Mouse (Mus musculus) liver, postnatal 0 days (tissue): Measurements from ENCODE around the gene Vps52. TPM values are rescaled to one million over a fixed set of nuclear protein-coding genes. Genes with fewer than 3 reads are reported as not detected.

ENCODE experiments used
- ATAC-seq: fragments of 200-750 bp; cut with Nextera tagmentation; 2 replicates; pipeline ENCODE4 v1.8.0; 2017; ENCODE audit warnings: mild to moderate bottlenecking, moderate library complexity
- DNase-seq: peaks from one replicate; pipeline ENCODE4 v3.0.0-alpha.2; 2016
- H3K27ac ChIP-seq: fragments of 300-500 bp; sonication (generic); 2 replicates; pipeline ENCODE4 v1.5.1; 2014; ENCODE audit warnings: antibody characterized with exemption, moderate library complexity, mild to moderate bottlenecking, low read depth
- H3K27me3 ChIP-seq: fragments of 300-500 bp; sonication (generic); 2 replicates; pipeline ENCODE4 v1.6.1; 2014; ENCODE audit warnings: low read length, control low read depth, mixed read lengths; ENCODE audit not compliant: insufficient read depth
- H3K36me3 ChIP-seq: fragments of 300-500 bp; sonication (generic); replicated peaks from 2 replicates; pipeline ENCODE4 v1.6.1; 2014; ENCODE audit warnings: mild to moderate bottlenecking, control low read depth, low read length, moderate library complexity, mixed read lengths; ENCODE audit not compliant: insufficient read depth
- H3K4me1 ChIP-seq: fragments of 300-500 bp; sonication (generic); 2 replicates; pipeline ENCODE4 v1.6.1; 2014; ENCODE audit warnings: antibody characterized with exemption, mild to moderate bottlenecking, control low read depth; ENCODE audit not compliant: insufficient read depth
- H3K4me2 ChIP-seq: fragments of 300-500 bp; sonication (generic); 2 replicates; pipeline ENCODE4 v1.6.1; 2014; ENCODE audit warnings: low read depth, mild to moderate bottlenecking, low read length, moderate library complexity, mixed read lengths
- H3K4me3 ChIP-seq: fragments of 300-500 bp; sonication (generic); 2 replicates; pipeline ENCODE4 v1.5.1; 2014; ENCODE audit warnings: low read depth, low read length
- H3K9ac ChIP-seq: fragments of 300-500 bp; sonication (generic); replicated peaks from 2 replicates; pipeline ENCODE4 v1.6.1; 2014; ENCODE audit warnings: mild to moderate bottlenecking, moderate library complexity
- H3K9me3 ChIP-seq: fragments of 300-500 bp; sonication (generic); 2 replicates; pipeline ENCODE4 v1.6.1; 2016; ENCODE audit warnings: mild to moderate bottlenecking, control low read depth, low read length, mixed read lengths
- CTCF ChIP-seq: sonication (generic); IDR thresholded peaks from 2 replicates; pipeline ENCODE4 v1.5.1; 2016; ENCODE audit warnings: antibody characterized with exemption, low read depth
- EP300 ChIP-seq: IDR thresholded peaks from 2 replicates; pipeline ENCODE4 v1.6.1; 2016; ENCODE audit warnings: antibody characterized with exemption, low read depth, mild to moderate bottlenecking
- WGBS: fragments of 180-500 bp; shearing (Covaris S2); extraction: QIAGEN DNeasy Blood & Tissue Kit; methylation state at CpG from one replicate; pipeline ENCODE4 v1.1.7; 2014; ENCODE audit not compliant: insufficient replicate concordance; 5-methylcytosine and 5-hydroxymethylcytosine counted together
- polyA plus RNA-seq: library from polyadenylated mRNA; unstranded; fragments of >200 nt; fragmentation: Nextera tagmentation; extraction: Ambion mirVana; gene quantifications from 2 replicates; pipeline ENCODE4 v1.2.1, GENCODE M21; 2015

Gene Vps52
- polyA plus RNA-seq, 1 experiment from 2014 or later = 13.4 TPM

- Histone ChIP-seq H3K27me3 (no peaks in the 10 kb centered on the region), H3K36me3 (no peaks in the 10 kb centered on the region), H3K4me1 (no peaks in the 10 kb centered on the region), H3K9ac (no peak overlapping the region), H3K27ac (no peak overlapping the region), H3K4me2 (no peak overlapping the region), H3K4me3 (no peak overlapping the region), H3K9me3 (no peaks in the 10 kb centered on the region)
- DNase-seq (no peak), ATAC-seq (no peak)
- TF ChIP-seq EP300 (no peak), CTCF (no peak)
- 90% methylated on average over 8 of the region's 8 CpGs for WGBS
Measured at GRCm38 (mm10) chr17:34013436-34013835, 57.8 kb downstream of the Vps52 start.

Other genes with a start within 250 kb of the Vps52 start
- gene March2, start 237.1 kb upstream of the Vps52 start, polyA plus RNA-seq = 137 and 144 TPM in 2 replicates
- 80.4 and 88.9 TPM in 2 replicates for gene Rab11b, start 195.3 kb upstream of the Vps52 start, polyA plus RNA-seq
- 64.4 and 93.5 TPM in 2 replicates for gene Angptl4, start 174.0 kb upstream of the Vps52 start, polyA plus RNA-seq
- 9.4 and 10.6 TPM in 2 replicates for gene Kank3, start 145.3 kb upstream of the Vps52 start, polyA plus RNA-seq
- gene Rps28, start 131.2 kb upstream of the Vps52 start, polyA plus RNA-seq = 699 and 710 TPM in 2 replicates
- gene Ndufa7, start 131.2 kb upstream of the Vps52 start, polyA plus RNA-seq = 379 and 389 TPM in 2 replicates
- 16.6 and 17.4 TPM in 2 replicates for gene Cd320, start 112.7 kb upstream of the Vps52 start, polyA plus RNA-seq
- not detected in 2 replicates for gene Gm7029, start 82.0 kb upstream of the Vps52 start, polyA plus RNA-seq
- 2.6 and 3.6 TPM in 2 replicates for gene Kifc1, start 65.2 kb upstream of the Vps52 start, polyA plus RNA-seq
- gene Platr17, start 50.7 kb upstream of the Vps52 start, polyA plus RNA-seq = 0.41 and 0.54 TPM in 2 replicates
- 12.6 and 13.0 TPM in 2 replicates for gene Daxx, start 46.4 kb upstream of the Vps52 start, polyA plus RNA-seq
- gene Tapbp, start 39.9 kb upstream of the Vps52 start, polyA plus RNA-seq = 47.0 and 47.9 TPM in 2 replicates
- gene Zbtb22, start 39.9 kb upstream of the Vps52 start, polyA plus RNA-seq = 7.1 and 7.9 TPM in 2 replicates
- gene Rgl2, start 26.3 kb upstream of the Vps52 start, polyA plus RNA-seq = 6.8 and 7.4 TPM in 2 replicates
- 82.2 and 85.5 TPM in 2 replicates for gene Pfdn6, start 15.5 kb upstream of the Vps52 start, polyA plus RNA-seq
- 12.7 and 12.8 TPM in 2 replicates for gene Wdr46, start 15.2 kb upstream of the Vps52 start, polyA plus RNA-seq
- 2.2 and 2.4 TPM in 2 replicates for gene B3galt4, start 4.3 kb upstream of the Vps52 start, polyA plus RNA-seq
- gene Rps18, start 189 bp downstream of the Vps52 start, polyA plus RNA-seq = 1,510 and 1,549 TPM in 2 replicates
- 274 and 288 TPM in 2 replicates for gene H2-K1, start 44.5 kb downstream of the Vps52 start, polyA plus RNA-seq
- gene Ring1, start 68.9 kb downstream of the Vps52 start, polyA plus RNA-seq = 6.0 and 7.1 TPM in 2 replicates
- 49.1 and 51.6 TPM in 2 replicates for gene H2-Ke6, start 72.2 kb downstream of the Vps52 start, polyA plus RNA-seq
- gene Slc39a7, start 75.9 kb downstream of the Vps52 start, polyA plus RNA-seq = 41.3 and 43.4 TPM in 2 replicates
- gene Rxrb, start 76.0 kb downstream of the Vps52 start, polyA plus RNA-seq = 16.2 and 16.4 TPM in 2 replicates
- 0.21 and 0.47 TPM in 2 replicates for gene Col11a2, start 83.6 kb downstream of the Vps52 start, polyA plus RNA-seq
- 0.72 and 0.85 TPM in 2 replicates for gene H2-Oa, start 136.5 kb downstream of the Vps52 start, polyA plus RNA-seq
- gene H2-DMa, start 163.7 kb downstream of the Vps52 start, polyA plus RNA-seq = 9.7 and 11.9 TPM in 2 replicates
- 29.2 and 32.5 TPM in 2 replicates for gene Brd2, start 166.8 kb downstream of the Vps52 start, polyA plus RNA-seq
- gene H2-DMb2, start 187.5 kb downstream of the Vps52 start, polyA plus RNA-seq = 1.9 and 2.1 TPM in 2 replicates
- 3.9 and 4.0 TPM in 2 replicates for gene H2-DMb1, start 197.3 kb downstream of the Vps52 start, polyA plus RNA-seq
- gene Tap1, start 231.7 kb downstream of the Vps52 start, polyA plus RNA-seq = 8.8 and 9.3 TPM in 2 replicates
- 20.4 and 22.9 TPM in 2 replicates for gene Psmb9, start 232.0 kb downstream of the Vps52 start, polyA plus RNA-seq
- gene Psmb8, start 241.9 kb downstream of the Vps52 start, polyA plus RNA-seq = 49.7 and 51.6 TPM in 2 replicates
- gene Tap2, start 247.7 kb downstream of the Vps52 start, polyA plus RNA-seq = 9.8 and 10.5 TPM in 2 replicates